Mouse (Mus musculus) hindbrain, embryonic 15.5 days (tissue): ENCODE measurements around the gene Tmem79. TPM values are rescaled to one million over a fixed set of nuclear protein-coding genes. Genes with fewer than 3 reads are reported as not detected.
A peak's percentile ranks its signal among the peaks of the same experiment; 100 is the strongest.
"Not testable (repeated sequence)": the region's sequence is repeated elsewhere in the genome, so short reads cannot be mapped to it uniquely, and the experiment has no call there.

Source experiments
- ATAC-seq: fragments of 200-750 bp; cut with Nextera tagmentation; 2 replicates; pipeline ENCODE4 v1.8.0; 2017; ENCODE audit warnings: low read depth, moderate number of reproducible peaks, moderate TSS enrichment; ENCODE audit not compliant: low FRiP score
- H3K27ac ChIP-seq: fragments of 300-500 bp; sonication (generic); replicated peaks from 2 replicates; pipeline ENCODE4 v1.5.1; 2015; ENCODE audit warnings: mild to moderate bottlenecking, inconsistent platforms
- H3K27me3 ChIP-seq: fragments of 300-500 bp; sonication (generic); 2 replicates; pipeline ENCODE4 v1.6.1; 2015; ENCODE audit warnings: control low read depth, inconsistent platforms
- H3K36me3 ChIP-seq: fragments of 300-500 bp; sonication (generic); 2 replicates; pipeline ENCODE4 v1.6.1; 2015; ENCODE audit warnings: control low read depth, inconsistent platforms
- H3K4me1 ChIP-seq: fragments of 300-500 bp; sonication (generic); replicated peaks from 2 replicates; pipeline ENCODE4 v1.6.1; 2015; ENCODE audit warnings: control low read depth, inconsistent platforms
- H3K4me2 ChIP-seq: fragments of 300-500 bp; sonication (generic); 2 replicates; pipeline ENCODE4 v1.6.1; 2015; ENCODE audit warnings: moderate library complexity, mild to moderate bottlenecking, inconsistent platforms
- H3K4me3 ChIP-seq: fragments of 300-500 bp; sonication (generic); 2 replicates; pipeline ENCODE4 v1.5.1; 2015; ENCODE audit warnings: mild to moderate bottlenecking, inconsistent platforms
- H3K9ac ChIP-seq: fragments of 300-500 bp; sonication (generic); 2 replicates; pipeline ENCODE4 v1.6.1; 2015; ENCODE audit warnings: inconsistent platforms
- H3K9me3 ChIP-seq: fragments of 300-500 bp; sonication (generic); 2 replicates; pipeline ENCODE4 v1.6.1; 2016; ENCODE audit warnings: control low read depth, inconsistent platforms
- WGBS: fragments of 180-500 bp; shearing (Covaris S2); methylation state at CpG from one replicate; pipeline ENCODE4 v1.1.7; 2015; 5-methylcytosine and 5-hydroxymethylcytosine counted together
- polyA plus RNA-seq: library from polyadenylated mRNA; unstranded; fragments of >200 nt; fragmentation: Nextera tagmentation; extraction: Ambion mirVana; gene quantifications from 2 replicates; pipeline ENCODE4 v1.2.1, GENCODE M21; 2015

The Tmem79 gene
- polyA plus RNA-seq = 1.2 and 1.7 TPM in 2 replicates

DNA sequence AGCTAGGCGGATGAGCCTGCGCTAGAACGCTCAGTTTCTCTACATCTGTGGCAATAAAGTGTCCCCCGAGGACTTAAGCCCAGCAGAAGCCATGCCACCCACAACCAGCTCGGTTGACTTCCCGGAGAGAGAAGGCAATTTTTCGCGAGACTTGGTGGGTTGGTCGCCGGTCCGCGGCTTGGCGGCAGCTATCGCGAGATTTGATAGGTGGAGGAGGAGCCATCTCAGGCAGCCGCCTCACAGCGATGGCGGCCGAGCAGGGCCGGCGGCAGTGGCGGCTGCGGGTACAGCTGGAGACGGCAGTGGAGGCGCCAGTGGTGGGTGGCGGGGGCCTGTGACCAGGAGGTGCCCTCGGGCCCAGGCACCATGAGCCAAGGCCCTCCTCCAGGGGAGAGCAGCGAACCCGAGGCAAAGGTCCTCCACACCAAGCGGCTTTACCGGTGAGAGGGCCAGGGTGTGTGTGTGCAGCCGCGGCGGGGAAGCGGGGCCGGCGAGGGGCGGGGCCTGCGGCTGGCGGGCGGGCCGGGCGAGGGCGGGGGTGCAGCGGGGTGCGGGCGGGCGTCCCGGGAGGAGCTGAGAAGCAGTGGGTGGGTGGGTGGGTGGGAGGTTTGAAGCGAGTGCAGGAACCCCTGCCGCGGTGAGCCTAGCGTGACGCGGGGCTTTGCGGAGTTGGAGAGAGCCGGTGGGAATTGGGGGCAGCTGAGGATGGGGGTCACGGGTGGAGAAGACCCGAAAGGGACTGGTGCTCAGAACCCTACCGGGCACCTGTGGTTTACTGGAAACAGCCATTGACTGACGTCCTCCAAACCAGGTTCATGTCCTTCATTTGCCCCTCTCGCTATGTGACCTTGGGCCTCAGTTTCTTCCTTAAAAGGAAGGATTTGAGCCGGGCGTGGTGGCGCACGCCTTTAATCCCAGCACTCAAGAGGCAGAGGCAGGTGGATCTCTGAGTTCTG lies at the start of gene Tmem79, which contains the start of gene Smg5:
Tmem79 (minus strand) TSS at position 91 of the 956 bp plus-strand sequence.
Smg5 (plus strand) TSS at position 203 of the 956 bp plus-strand sequence.
- Histone ChIP-seq H3K9ac (peak within 1 kb of the TSS; percentile 79), H3K9me3 (no peaks in the 10 kb centered on the region), H3K4me1 (peaks cover 27% of the 10 kb centered on the region), H3K27me3 (no peaks in the 10 kb centered on the region), H3K36me3 (no peaks in the 10 kb centered on the region), H3K4me3 (peak within 1 kb of the TSS; percentile 62), H3K4me2 (peak within 1 kb of the TSS; percentile 78), H3K27ac (peak within 1 kb of the TSS; percentile 95)
- peak; percentile 96 for ATAC-seq
- WGBS = 2% methylated on average over 65 of the region's 66 CpGs

DNA sequence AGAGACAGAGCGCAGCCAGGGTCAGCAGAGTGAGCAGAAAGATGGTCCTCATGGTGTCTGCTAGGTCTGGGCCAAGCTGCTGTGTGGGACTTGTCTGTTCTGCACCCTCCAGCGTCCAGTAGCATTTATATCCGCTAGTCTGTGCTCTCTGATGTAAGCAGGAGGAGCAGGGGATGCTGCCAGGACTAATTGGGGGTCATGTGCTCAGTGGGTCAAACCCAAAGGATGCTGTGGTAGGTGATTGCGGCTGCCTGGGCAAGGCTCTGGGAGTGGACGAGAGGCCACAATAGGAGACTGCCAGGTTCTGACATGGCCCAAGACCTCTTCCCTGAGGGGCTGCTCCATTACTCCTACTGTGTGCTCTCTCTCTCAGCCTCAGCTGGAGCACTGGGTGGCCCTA lies 48.4 kb upstream of the Tmem79 start, which contains the start of gene Bglap:
Bglap (minus strand) TSS at position 101 of the 400 bp plus-strand sequence.
- no peaks in the 10 kb centered on the region for H3K9me3 ChIP-seq
- H3K4me3 ChIP-seq = no peak within 1 kb of the TSS
- no peaks in the 10 kb centered on the region for H3K36me3 ChIP-seq
- H3K4me1 ChIP-seq = peaks cover 7% of the 10 kb centered on the region
- H3K27ac ChIP-seq = no peak within 1 kb of the TSS
- H3K9ac ChIP-seq = no peak within 1 kb of the TSS
- ATAC-seq = no peak
- H3K27me3 ChIP-seq = no peaks in the 10 kb centered on the region
- WGBS = 85% methylated on average over 5 of the region's 5 CpGs
- H3K4me2 ChIP-seq = no peak within 1 kb of the TSS

DNA sequence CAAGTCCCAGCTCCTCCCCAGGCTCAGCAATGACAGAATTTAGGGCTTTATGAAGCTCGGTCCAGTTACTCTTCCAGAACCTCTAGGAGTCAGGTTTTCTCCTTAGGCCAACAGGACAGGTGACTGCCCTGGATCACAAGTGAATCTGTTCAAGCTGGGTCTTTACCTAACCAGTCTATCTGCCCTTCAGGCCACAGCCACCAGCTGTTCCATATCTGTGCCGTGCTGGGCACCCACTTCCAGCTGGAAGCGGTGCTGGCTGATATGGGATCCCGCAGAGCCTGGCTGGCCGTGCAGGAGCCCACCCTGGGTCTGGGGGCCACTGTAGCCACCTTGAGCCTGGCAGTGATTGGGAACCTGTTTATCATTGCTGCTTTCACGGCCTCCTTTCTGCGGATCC lies 46.4 kb upstream of the Tmem79 start:
- WGBS = 31% methylated on average over 2 of the region's 7 CpGs
- H3K27me3 ChIP-seq, H3K9ac ChIP-seq, H3K4me1 ChIP-seq, H3K27ac ChIP-seq, H3K4me2 ChIP-seq, H3K9me3 ChIP-seq, H3K36me3 ChIP-seq, H3K4me3 ChIP-seq: not testable (repeated sequence)
- peak; percentile 43; the same call in 1 of the 2 replicates for ATAC-seq

DNA sequence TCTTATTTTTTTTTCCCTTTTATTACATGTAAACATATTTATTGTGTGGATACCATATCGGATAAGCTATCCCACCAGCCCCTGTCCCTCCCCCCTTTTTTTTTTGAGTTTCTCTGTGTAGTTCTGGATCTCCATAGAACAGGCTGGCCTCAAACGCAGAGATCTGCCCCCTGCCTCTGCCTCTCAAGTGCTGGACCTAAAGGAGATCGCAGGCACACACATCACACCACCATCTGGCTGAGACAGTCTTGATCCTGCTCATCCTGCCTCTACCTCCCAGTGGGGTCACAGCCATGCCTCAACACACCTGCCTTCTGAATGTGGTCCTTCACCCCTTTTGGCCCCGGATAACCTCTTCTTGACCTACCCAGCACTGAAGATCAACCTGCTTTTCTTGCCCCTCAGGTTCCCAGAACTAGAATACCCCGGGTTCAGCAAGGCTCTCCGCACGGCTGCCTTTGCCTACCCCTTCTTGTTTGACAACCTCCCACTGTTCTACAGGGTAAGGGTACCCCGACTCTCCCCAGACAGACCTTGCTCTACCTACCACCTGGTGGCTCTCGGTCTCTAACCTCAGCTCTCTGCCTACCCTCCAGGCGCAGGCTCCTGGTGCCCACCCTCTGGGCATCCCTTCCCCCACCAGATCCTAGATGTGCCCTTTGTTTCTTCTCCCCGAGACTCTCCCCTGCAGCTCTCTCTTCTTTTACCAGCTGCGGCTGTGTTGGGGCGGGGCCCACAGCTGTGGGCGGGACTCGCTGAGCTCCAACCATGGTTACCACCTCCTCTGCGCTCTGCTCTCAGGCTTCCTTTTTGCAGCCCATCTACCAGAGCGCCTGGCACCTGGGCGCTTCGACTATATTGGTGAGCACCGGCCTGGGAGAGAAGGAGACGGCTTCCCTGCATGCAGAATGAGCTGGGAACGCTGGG lies 45.7 kb upstream of the Tmem79 start:
- not testable (repeated sequence) for H3K27me3 ChIP-seq, H3K36me3 ChIP-seq, H3K9me3 ChIP-seq, H3K4me1 ChIP-seq
- Histone ChIP-seq H3K9ac (0 out of 2 replicates have a peak overlapping the region, but pooled peaks have one; percentile 13), H3K4me2 (peak overlapping the region; percentile 52), H3K4me3 (peak overlapping the region; percentile 27), H3K27ac (0 out of 2 replicates have a peak overlapping the region, but pooled peaks have one; percentile 51)
- ATAC-seq = peak; percentile 89
- WGBS = 5% methylated on average over 20 of the region's 22 CpGs

DNA sequence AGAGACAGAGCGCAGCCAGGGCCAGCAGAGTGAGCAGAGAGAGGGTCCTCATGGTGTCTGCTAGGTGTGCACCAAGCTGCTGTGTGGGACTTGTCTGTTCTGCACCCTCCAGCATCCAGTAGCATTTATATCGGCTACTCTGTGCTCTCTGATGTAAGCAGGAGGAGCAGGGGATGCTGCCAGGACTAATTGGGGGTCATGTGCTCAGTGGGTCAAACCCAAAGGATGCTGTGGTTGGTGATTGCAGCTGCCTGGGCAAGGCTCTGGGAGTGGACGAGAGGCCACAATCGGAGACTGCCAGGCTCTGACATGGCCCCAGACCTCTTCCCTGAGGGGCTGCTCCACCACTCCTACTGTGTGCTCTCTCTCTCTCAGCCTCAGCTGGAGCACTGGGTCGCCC lies 42.7 kb upstream of the Tmem79 start, which contains the start of gene Bglap2:
Bglap2 (minus strand) TSS at position 101 of the 400 bp plus-strand sequence.
- ATAC-seq, H3K27me3 ChIP-seq, H3K9ac ChIP-seq, H3K4me3 ChIP-seq, H3K4me2 ChIP-seq, H3K9me3 ChIP-seq, H3K27ac ChIP-seq, H3K4me1 ChIP-seq, H3K36me3 ChIP-seq: not testable (repeated sequence)
- WGBS = 74% methylated on average over 5 of the region's 5 CpGs

- H3K9me3 ChIP-seq, H3K4me3 ChIP-seq, H3K4me1 ChIP-seq, H3K36me3 ChIP-seq, H3K27me3 ChIP-seq, H3K9ac ChIP-seq: not testable (repeated sequence)
- WGBS = 28% methylated on average over 5 of the region's 7 CpGs
- peak overlapping the region; percentile 40 for H3K4me2 ChIP-seq
- H3K27ac ChIP-seq = 0 out of 2 replicates have a peak overlapping the region, but pooled peaks have one; percentile 4
- ATAC-seq = peak; percentile 8; the same call in 1 of the 2 replicates
Measured at GRCm38 (mm10) chr3:88376644-88377043, 40.7 kb upstream of the Tmem79 start.

- H3K9me3 ChIP-seq, H3K4me3 ChIP-seq, H3K4me1 ChIP-seq, H3K36me3 ChIP-seq, H3K27me3 ChIP-seq, H3K9ac ChIP-seq: not testable (repeated sequence)
- WGBS = 9% methylated on average over 19 of the region's 19 CpGs
- Histone ChIP-seq H3K4me2 (peak overlapping the region; percentile 40), H3K27ac (0 out of 2 replicates have a peak overlapping the region, but pooled peaks have one; percentile 4)
- peak; percentile 86 for ATAC-seq
Measured at GRCm38 (mm10) chr3:88375750-88376626, 40.0 kb upstream of the Tmem79 start.

- not testable (repeated sequence) for H3K4me1 ChIP-seq, ATAC-seq, H3K36me3 ChIP-seq, H3K9ac ChIP-seq, H3K27me3 ChIP-seq, H3K9me3 ChIP-seq, H3K4me3 ChIP-seq, H3K4me2 ChIP-seq, H3K27ac ChIP-seq
- 95% methylated on average over 9 of the region's 9 CpGs for WGBS
Measured at GRCm38 (mm10) chr3:88372643-88373042, 36.7 kb upstream of the Tmem79 start, which contains the start of gene Bglap3. Gene Bglap3, minus strand, starts transcription at chr3:88372743.

GRCm38 (mm10) chr3:88368511-88368910 lies 32.6 kb upstream of the Tmem79 start:
- ATAC-seq, H3K4me2 ChIP-seq, H3K4me3 ChIP-seq, H3K4me1 ChIP-seq, H3K9ac ChIP-seq, H3K27me3 ChIP-seq, H3K9me3 ChIP-seq, H3K27ac ChIP-seq, H3K36me3 ChIP-seq: not testable (repeated sequence)
- 90% methylated on average over 7 of the region's 7 CpGs for WGBS

DNA sequence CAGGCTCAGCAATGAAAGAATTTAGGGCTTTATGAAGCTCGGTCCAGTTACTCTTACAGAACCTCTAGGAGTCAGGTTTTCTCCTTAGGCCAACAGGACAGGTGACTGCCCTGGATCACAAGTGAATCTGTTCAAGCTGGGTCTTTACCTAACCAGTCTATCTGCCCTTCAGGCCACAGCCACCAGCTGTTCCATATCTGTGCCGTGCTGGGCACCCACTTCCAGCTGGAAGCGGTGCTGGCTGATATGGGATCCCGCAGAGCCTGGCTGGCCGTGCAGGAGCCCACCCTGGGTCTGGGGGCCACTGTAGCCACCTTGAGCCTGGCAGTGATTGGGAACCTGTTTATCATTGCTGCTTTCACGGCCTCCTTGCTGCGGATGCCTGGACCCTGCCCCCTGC lies 31.6 kb upstream of the Tmem79 start:
- not testable (repeated sequence) for H3K27me3 ChIP-seq, H3K4me3 ChIP-seq, H3K27ac ChIP-seq, H3K9me3 ChIP-seq, H3K4me1 ChIP-seq, H3K9ac ChIP-seq, H3K36me3 ChIP-seq
- ATAC-seq = peak; percentile 23; the same call in 1 of the 2 replicates
- 55% methylated on average over 3 of the region's 7 CpGs for WGBS
- H3K4me2 ChIP-seq = peak overlapping the region; percentile 47; the same call in 1 of the 2 replicates
